Mouse (Mus musculus): ENCODE measurements around the gene Fam78b.

- TF ChIP-seq TAL1 (IDR thresholded peaks at IDR 0.05; ENCODE audit: low read length) (no peak), GATA1 (IDR thresholded peaks at IDR 0.05; ENCODE audit: low read length) (no peak)
Observed at GRCm38 (mm10) chr1:166996250-166996649, 5.0 kb upstream of the Fam78b start.

Data from erythroblast, embryonic 14.5 days (primary cell).